Mouse (Mus musculus) kidney, adult 18-20 months (tissue): ENCODE measurements around the gene Tent5b.

Experiments
- DNase-seq: peaks from one replicate; pipeline ENCODE4 v3.0.0; 2021

The Tent5b gene

GRCm38 (mm10) chr4:133479458-133480184 is at the start of gene Tent5b:
Gene Tent5b (plus strand): TSS chr4:133480132.
- peak; percentile 99 for DNase-seq

DNA sequence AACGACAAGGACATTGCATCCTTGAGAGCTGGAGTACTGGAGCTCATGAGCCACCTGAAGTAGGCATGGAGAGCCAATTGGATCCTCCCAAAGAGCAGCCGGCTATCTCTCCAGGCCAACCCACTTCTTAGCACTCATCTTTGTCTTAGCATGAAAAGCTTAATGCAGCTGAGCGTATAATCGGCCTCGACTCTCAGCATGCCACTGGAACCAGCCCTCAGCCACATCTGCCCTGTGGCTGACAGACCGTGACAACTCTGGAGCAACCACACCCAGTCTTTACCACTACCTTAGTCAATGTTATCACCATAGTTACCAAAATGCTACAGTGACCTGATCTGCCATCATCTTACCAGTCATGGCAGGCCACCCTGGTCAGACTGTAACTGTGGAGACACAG is 48.4 kb upstream of the Tent5b start:
- DNase-seq, result no peak

DNA sequence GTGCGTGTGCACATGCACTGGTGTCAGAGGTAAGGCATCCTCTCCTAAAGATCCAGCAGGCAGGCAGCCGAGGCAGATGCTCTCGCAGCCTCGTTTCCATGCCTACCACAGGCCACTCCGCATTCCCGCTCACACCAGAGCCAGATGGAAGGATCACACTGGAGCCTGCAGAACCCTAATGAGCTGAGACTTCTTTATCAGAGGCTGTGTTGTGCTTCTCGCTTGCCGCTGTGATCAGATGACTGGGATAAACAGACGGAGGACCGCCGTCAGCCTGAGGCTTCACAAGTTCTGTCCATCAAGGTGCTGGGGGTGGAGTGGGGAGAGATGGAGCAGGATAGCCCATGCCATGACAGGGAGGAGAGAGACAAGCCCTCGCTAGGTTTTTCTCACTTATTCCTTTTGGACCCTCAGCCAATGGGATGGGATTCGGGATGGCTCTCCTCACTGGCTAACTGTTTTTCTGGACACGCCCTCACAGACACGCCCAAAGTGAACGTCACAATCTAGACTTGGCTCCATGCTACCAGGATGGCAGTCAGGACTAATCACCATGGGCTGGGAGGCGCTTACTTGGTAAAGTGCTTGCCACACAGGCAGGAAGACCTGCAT is 47.3 kb upstream of the Tent5b start:
- DNase-seq, result no peak

DNA sequence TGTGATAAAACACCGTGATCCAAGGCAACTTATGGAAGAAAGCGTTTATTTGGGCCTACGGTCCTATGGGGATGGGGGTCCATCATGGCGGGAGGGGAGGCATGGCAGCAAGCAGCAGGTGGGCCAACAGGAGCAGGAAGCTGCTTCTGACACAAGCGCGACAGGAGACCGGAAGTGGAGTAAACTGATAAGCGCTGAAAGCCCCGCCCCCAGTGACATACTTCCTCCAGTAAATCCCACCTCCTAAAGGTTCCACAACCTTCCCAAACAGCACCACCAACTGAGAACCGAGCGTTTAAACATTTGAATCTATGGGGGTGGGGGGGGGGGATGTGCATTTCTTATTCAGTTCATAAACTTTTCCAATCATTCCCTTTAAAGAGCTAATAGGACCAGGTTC is 44.0 kb upstream of the Tent5b start:
- DNase-seq, result no peak

- no peak for DNase-seq
These were observed 40.2 kb upstream of the Tent5b start for GRCm38 (mm10) chr4:133439460-133440376.

GRCm38 (mm10) chr4:133440377-133440795 is 39.5 kb upstream of the Tent5b start:
- no peak for DNase-seq

DNA sequence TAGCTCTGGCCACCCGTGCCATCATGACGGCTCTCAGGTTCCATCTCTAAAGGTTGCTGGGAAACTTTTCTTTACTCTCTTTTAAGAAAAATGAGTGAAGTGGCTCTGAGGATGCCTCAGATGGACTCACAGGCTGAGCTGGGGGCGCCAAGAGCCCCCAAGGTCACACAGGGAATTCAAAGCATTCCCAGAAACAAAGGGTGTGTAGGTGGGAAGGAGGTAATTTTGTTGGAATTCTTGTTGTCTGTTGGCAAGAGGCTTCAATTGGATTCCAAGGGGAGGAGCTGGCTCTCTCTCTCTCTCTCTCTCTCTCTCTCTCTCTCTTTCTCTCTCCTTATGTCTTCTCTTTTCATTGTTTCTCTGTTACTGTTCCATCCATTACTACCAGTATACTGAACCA is 37.7 kb upstream of the Tent5b start:
- DNase-seq, result no peak

GRCm38 (mm10) chr4:133443085-133443484 is 36.8 kb upstream of the Tent5b start:
- no peak for DNase-seq

DNA sequence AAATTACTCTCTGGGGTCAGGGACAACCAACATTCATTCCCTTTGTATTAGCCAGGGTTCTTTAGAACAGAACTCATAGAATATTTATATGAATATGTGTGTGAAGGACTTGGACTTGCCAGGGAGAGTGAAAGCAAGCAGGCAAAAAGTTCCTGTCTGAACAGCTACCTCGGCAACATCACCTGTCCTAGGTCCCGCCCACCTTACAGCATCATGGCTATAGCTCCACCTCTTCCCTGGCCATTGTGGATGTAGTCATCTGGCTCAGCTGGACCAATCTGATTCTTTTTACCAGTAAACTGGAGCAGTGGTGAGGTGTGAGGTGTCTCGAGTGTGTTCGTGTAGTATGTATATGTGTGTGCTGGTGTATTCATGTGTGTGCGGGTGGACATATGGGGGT is 34.2 kb upstream of the Tent5b start:
- DNase-seq, result no peak

- no peak for DNase-seq
These were observed 32.6 kb upstream of the Tent5b start for GRCm38 (mm10) chr4:133447366-133447765.

GRCm38 (mm10) chr4:133447967-133448366 is 32.0 kb upstream of the Tent5b start:
- DNase-seq, result no peak

DNA sequence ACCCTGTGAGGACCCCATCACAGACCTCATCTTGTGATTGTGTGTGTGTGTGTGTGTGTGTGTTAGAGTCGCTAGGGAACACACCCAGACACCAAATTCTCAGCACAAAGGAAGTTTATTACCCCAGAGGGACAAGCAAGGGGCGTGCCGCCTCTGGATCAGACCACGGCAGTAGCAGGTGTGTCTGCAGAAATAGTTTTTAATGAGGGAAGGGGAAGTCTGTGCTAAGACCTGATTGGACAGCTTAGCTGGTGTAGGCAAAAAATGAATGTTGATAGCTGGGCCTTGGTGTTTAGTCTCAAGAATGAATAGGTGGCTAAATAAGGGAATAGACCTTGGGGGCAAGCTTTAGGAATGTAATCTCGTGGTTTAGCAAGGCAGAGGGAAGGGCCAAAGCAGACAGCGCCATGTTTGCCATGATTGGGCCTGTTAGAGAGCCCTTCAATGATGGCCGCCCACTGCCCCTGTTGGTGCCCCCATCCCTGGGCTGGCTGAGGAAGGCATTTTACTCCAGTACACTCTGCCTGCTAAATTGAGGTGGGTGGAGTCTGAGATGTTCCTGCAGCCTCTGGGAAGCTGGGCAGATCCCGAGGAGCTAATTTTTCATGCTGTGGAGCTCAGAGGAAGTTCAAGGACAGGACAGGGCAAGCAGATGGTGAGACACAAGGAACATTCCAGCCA is 31.1 kb upstream of the Tent5b start:
- no peak for DNase-seq

DNA sequence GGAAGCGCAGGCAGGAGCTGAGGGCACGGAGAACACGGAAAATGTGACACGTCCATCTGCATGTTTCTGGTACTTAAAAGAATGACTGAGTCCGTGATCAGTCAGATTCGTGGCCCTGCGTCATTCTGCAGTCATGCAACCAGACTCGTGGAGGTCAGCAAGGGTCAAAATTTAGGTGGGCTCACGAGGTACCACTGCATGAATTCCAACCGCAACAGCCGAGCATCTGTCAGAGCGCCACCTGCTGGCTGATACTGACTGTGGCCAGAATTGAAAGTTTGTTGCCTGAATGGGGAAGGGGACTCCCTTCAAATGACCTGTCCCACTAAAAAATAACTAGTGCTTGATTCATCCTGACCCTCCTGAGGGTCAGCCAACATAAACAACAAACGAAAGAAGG is 30.2 kb upstream of the Tent5b start:
- DNase-seq, result peak; percentile 58

- peak; percentile 90 for DNase-seq
These were observed 28.4 kb upstream of the Tent5b start for GRCm38 (mm10) chr4:133451536-133451935.

DNA sequence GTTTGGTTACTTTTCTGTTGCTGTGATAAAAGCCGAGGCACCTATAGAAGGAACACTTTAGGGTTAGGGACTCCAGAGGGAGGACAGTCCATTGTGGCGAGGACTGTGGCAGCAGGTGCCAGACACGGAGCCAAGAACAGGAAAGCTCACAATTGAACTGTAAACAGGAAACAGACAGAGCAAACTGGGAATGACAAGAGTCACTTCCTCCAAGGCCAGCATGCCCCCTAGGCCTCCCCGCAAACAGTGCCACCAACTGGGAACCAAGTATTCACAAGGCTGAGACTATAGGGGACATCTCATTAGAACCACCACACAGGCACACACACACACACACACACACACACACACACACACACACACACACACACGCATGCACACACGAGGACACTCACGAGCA is 27.5 kb upstream of the Tent5b start:
- DNase-seq, result no peak

DNA sequence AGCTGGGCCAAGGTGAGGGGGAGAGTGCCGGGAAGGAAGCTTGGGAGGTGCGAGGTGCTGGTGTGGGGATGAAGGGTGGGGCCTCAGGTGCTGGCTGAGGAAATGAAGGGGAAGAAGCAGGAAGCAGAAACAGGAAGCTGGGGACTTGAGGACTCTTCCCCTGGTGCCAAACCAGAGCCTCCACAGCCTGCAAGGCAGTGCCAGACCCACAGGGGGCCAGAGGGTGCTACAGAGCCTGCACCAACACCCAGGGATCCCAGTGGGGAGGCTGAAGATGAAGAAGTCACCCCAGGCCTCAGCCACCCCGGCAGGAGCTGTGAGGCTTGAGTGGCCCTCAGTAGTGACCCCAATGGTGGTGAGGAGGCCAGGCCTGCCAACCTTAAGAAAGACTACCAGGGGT is 21.9 kb upstream of the Tent5b start:
- no peak for DNase-seq

DNA sequence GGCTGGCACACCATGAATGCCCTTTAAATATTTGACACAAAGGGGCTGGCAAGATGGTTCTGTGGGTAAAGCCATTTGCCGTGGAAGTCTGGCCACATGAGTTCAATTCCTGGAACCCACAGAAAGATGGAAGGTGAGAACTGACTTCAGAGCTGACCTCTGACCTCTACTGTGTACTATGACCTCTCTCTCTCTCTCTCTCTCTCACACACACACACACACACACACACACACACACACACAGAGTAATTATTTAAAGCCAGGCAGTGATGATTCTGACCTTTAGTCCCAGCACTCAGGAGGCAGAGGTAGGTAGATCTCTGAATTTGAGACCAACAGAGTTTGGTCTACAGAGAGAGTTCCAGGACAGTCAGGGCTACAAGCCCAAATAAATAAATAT is 19.9 kb upstream of the Tent5b start:
- no peak for DNase-seq

GRCm38 (mm10) chr4:133460796-133461325 is 19.1 kb upstream of the Tent5b start:
- DNase-seq, result no peak

GRCm38 (mm10) chr4:133461362-133461761 is 18.6 kb upstream of the Tent5b start:
- DNase-seq, result no peak

- DNase-seq, result no peak
These were observed 16.7 kb upstream of the Tent5b start for GRCm38 (mm10) chr4:133463184-133463583.

DNA sequence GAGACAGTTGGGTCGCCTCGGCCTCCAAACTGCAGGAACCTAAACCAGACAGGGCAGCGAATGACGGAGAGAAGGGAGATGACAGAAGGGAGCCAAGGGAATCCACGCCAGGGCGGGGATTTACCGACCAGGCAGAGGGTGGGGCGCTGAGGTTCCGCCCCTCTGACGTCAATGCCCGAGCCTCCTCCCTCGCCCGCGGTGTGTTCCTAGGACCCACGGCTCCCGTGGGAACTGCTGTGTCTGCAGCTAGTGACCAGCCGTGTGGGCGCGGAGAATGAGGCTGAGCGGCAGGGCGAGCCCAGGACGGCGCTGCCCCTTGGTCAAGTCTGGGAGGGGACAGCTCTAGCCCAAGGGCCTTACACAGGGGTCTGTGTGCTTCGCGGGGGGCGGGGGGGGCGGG is 11.9 kb upstream of the Tent5b start:
- DNase-seq, result peak; percentile 88

GRCm38 (mm10) chr4:133469122-133469521 is 10.8 kb upstream of the Tent5b start:
- DNase-seq, result peak; percentile 24
